Mouse (Mus musculus) liver, embryonic 12.5 days (tissue): ENCODE measurements at regions not wholly inside any gene's neighbourhood (a gene's known extent, or its start where the extent isn't known, plus 50 kb on each side); places are given as distances from the start of the nearest gene placed in this dataset.

Experiments
- ATAC-seq: fragments of 200-750 bp; cut with Nextera tagmentation; 2 replicates; pipeline ENCODE4 v1.8.0; 2017; ENCODE audit warnings: moderate number of reproducible peaks, mild to moderate bottlenecking, moderate library complexity
- H3K27ac ChIP-seq: fragments of 300-500 bp; sonication (generic); 2 replicates; pipeline ENCODE4 v1.5.1; 2016; ENCODE audit warnings: mild to moderate bottlenecking
- H3K27me3 ChIP-seq: fragments of 300-500 bp; sonication (generic); replicated peaks from 2 replicates; pipeline ENCODE4 v1.6.1; 2016; ENCODE audit warnings: mild to moderate bottlenecking, moderate library complexity
- H3K36me3 ChIP-seq: fragments of 300-500 bp; sonication (generic); 2 replicates; pipeline ENCODE4 v1.6.1; 2016; ENCODE audit warnings: mild to moderate bottlenecking, moderate library complexity
- H3K4me1 ChIP-seq: fragments of 300-500 bp; sonication (generic); 2 replicates; pipeline ENCODE4 v1.6.1; 2016
- H3K4me2 ChIP-seq: fragments of 300-500 bp; sonication (generic); 2 replicates; pipeline ENCODE4 v1.6.1; 2016; ENCODE audit warnings: mild to moderate bottlenecking, moderate library complexity
- H3K4me3 ChIP-seq: fragments of 300-500 bp; sonication (generic); 2 replicates; pipeline ENCODE4 v1.5.1; 2016; ENCODE audit warnings: mild to moderate bottlenecking, moderate library complexity
- H3K9ac ChIP-seq: fragments of 300-500 bp; sonication (generic); 2 replicates; pipeline ENCODE4 v1.6.1; 2016; ENCODE audit warnings: mild to moderate bottlenecking, moderate library complexity
- H3K9me3 ChIP-seq: fragments of 300-500 bp; sonication (generic); replicated peaks from 2 replicates; pipeline ENCODE4 v1.6.1; 2016; ENCODE audit warnings: mild to moderate bottlenecking, moderate library complexity
- WGBS: fragments of 180-500 bp; shearing (Covaris S2); methylation state at CpG from one replicate; pipeline ENCODE4 v1.1.7; 2016; ENCODE audit not compliant: insufficient replicate concordance; 5-methylcytosine and 5-hydroxymethylcytosine counted together

DNA sequence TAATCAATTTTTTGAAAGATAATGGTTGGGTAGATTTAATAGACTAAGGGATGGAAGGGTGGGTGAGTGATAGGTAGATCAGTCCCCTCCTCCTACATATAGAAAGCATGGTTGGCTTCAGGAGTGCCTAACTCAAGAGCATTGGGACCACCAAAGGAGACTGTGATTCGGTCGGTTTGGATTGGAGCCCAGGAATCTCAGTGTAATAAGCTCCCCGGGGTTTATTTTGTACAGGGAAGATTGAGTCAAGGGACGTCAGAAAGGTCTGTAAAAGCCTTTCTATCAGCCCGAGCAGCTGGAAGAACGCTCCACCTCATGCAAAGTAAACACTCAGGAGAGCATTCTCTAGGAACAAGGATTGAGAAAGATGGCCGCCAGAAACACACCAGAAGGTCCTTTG is 76.5 kb upstream of the Cops8 start:
- Histone ChIP-seq H3K4me2 (no peak overlapping the region), H3K4me3 (no peak overlapping the region), H3K4me1 (no peaks in the 10 kb centered on the region), H3K36me3 (no peaks in the 10 kb centered on the region), H3K27me3 (no peaks in the 10 kb centered on the region), H3K27ac (no peak overlapping the region), H3K9me3 (no peaks in the 10 kb centered on the region), H3K9ac (no peak overlapping the region)
- ATAC-seq: no peak
- 69% methylated on average over 7 of the region's 7 CpGs for WGBS

DNA sequence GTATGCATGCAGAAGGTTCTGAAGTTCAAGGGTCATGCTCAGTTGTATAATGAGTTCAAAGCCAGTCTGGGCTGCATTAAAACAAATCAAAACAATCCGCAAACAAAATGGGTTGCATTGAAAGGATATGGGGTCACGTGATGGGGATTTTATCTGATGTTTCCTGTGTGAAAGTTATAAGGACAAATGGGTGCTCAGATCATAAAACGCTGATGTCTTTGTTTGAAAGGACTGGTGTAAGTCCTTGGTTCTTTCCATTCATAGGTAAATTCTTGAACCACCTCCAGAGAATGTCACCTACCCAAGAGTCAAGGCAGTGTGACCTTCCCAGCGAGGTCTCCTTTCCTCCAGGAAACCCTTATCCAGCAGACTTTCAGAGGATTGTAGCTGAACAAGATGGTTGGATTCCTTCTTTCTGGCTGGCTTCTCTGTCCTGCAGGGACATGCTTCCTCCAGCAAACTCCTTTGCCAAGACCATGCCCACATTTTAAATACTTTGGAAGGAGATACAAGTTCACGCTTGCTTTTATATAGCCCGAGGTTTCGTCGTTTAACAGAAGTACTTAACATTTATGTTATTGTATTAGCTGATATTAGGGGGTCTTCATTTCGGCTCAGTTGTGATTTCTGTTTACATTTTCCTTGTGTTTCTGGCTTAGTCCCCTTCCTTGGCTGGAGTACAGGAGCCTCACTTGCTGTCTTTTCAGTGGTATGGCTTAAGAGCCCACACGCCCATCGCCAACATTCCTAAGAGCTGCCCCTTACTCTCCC is 74.6 kb upstream of the Cops8 start:
- H3K27ac ChIP-seq: no peak overlapping the region
- H3K9ac ChIP-seq: no peak overlapping the region
- 71% methylated on average over 11 of the region's 11 CpGs for WGBS
- H3K4me2 ChIP-seq: no peak overlapping the region
- H3K4me3 ChIP-seq: no peak overlapping the region
- H3K9me3 ChIP-seq: no peaks in the 10 kb centered on the region
- no peaks in the 10 kb centered on the region for H3K36me3 ChIP-seq
- ATAC-seq: no peak
- H3K27me3 ChIP-seq: no peaks in the 10 kb centered on the region
- H3K4me1 ChIP-seq: no peaks in the 10 kb centered on the region

DNA sequence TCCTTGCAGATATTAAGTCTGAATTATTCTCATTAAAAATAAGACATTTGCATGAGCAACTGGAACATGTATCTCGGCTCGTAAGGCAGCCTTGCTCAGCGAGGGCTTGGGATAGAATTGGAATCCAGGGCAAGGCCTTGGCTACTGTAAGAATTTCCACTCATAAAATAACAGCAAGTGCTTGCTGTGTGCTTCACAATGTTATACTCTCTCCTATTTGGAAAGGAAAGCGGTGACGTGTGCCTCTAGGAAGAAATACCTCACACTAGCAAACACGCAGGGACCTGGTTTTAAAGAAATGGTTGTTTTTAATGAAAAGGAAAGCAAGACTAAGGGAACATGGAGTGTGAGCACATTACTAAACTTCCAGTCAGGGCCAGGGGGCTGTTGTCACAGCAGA is 69.3 kb upstream of the Cops8 start:
- Histone ChIP-seq H3K4me2 (no peak overlapping the region), H3K27me3 (no peaks in the 10 kb centered on the region), H3K4me1 (0 out of 2 replicates have a peak, but pooled peaks cover 2% of the 10 kb centered on the region), H3K4me3 (no peak overlapping the region), H3K9me3 (no peaks in the 10 kb centered on the region), H3K36me3 (no peaks in the 10 kb centered on the region), H3K9ac (no peak overlapping the region), H3K27ac (no peak overlapping the region)
- 87% methylated on average over 6 of the region's 6 CpGs for WGBS
- no peak for ATAC-seq

DNA sequence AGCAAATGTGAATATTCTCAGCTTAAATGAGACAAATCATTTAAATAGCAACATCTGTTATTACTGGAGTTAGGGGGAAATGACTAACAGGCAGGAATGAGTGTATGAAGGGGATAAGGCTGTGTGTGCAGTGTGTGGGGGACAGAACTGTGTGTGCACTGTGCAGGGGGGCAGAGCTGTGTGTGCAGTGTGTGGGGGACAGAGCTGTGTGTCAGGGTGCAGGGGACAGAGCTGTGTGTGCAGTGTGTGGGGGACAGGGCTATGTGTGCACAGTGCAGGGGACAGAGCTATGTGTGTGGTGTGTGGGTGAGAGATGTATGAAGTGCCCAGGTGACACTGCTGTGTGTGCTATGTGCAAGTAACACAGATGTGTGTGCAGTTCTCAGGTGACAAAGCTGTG is 66.7 kb upstream of the Cops8 start:
- Histone ChIP-seq H3K9ac (no peak overlapping the region), H3K27ac (no peak overlapping the region), H3K4me3 (no peak overlapping the region), H3K36me3 (no peaks in the 10 kb centered on the region), H3K4me1 (0 out of 2 replicates have a peak, but pooled peaks cover 2% of the 10 kb centered on the region), H3K27me3 (no peaks in the 10 kb centered on the region), H3K4me2 (no peak overlapping the region), H3K9me3 (peaks cover under 1% of the 10 kb centered on the region; the same call in 1 of the 2 replicates)
- no peak for ATAC-seq

DNA sequence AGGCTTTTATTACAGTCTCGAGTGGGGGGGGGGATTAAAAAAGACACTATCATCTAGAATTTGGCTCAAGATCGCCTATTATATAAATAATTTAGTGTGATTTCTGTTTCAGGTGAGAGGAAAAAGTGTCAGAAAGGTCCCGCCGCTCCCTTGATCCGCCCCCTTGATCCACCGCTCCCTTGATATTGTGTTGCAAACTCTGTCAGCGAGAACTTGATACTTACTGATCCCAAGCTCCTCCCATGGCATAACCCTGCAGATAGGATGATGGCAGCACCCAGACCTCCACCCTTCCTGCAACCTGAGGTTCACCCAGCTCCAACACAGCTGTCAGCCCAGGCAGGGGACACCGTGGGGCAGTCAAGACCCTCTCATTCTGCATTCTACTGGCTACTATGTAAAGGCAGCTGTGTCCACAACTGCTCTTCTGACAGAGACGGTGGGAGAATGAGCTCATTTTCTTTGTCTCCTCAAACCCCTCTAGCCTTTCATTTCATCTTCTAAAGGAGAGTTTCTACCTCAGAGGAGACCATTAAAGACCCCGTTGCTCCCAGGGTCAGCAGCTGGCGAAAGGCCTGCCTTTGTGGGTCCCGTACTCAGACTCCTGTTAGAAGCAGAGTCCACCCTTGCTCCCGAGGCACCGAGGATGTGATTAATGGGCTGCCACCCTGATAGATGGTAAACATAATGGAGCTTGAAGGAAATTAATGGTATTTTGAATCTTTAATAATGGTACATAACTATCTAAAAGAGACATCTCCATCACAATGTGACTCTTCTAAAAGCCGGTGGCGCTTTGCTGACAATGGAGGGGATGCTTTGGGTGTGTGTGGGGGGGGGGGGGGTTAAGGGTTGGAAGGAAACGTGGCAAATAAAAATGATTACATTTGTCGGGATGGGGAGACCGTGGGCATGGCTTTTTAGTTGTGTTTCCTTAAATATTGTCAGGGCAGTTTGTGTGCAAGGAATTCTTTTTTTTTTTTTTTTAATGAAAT is 58.7 kb upstream of the Cops8 start:
- Histone ChIP-seq H3K36me3 (no peaks in the 10 kb centered on the region), H3K9me3 (peaks cover 8% of the 10 kb centered on the region), H3K27me3 (no peaks in the 10 kb centered on the region), H3K4me1 (no peaks in the 10 kb centered on the region), H3K9ac (no peak overlapping the region), H3K4me2 (no peak overlapping the region), H3K4me3 (no peak overlapping the region), H3K27ac (no peak overlapping the region)
- no peak for ATAC-seq
- 48% methylated on average over 19 of the region's 19 CpGs for WGBS

DNA sequence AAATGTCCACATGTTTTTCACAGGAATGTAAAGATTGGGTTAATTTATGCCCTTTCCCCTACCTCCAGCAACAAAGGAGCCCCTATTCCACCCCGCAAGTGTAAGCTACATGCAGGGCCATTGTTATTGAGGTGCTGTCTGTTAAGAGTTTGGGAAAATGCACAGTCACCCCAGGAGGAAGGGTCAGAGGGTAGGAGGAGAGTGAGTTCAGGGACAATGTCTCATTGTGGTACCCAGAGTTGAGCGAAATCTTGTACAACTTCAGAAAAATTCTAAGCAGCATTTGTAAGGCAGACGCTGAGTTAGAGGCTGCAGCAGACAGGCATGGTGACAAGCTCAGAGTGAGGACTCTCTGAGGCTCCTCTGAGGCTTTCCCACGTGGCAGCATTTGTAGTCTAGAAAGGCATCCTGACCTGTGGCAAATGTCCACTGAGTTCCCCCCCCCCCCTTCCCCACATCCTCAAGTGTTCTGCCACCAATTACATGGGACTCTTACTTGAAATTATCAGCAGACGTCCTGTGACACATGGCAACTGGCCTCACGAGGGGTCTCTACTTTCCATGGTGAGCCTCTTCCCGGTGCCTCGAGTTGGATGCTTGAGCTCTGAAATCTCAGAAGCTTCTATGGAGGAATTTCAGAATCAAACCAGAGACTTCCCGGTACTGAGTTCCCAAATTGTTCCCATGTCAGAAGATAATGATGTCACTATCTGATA is 57.8 kb upstream of the Cops8 start:
- 55% methylated on average over 9 of the region's 9 CpGs for WGBS
- Histone ChIP-seq H3K9me3 (peaks cover 8% of the 10 kb centered on the region), H3K27ac (no peak overlapping the region), H3K9ac (no peak overlapping the region), H3K36me3 (no peaks in the 10 kb centered on the region), H3K27me3 (no peaks in the 10 kb centered on the region), H3K4me1 (no peaks in the 10 kb centered on the region), H3K4me3 (no peak overlapping the region), H3K4me2 (no peak overlapping the region)
- no peak for ATAC-seq

DNA sequence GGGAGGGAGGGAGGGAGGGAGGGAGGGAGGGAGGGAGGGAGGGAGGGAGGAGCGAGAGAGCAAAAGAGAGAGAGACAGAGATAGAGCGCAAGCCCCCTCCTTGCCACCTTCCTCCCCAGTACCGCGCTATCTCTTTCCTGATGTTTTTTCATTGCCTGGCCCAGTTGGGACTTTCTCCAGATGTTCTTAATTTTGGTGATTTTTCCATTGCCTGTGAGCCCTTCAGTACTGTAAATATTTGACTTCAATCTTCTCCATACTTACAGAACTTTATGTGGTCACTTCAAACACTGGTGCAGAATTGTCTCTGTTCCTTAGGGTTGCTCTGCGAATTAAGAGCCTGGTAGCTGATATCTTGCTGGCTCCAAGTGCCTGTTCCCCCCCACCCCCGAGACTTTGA is 50.1 kb upstream of the Cops8 start:
- no peak overlapping the region for H3K9ac ChIP-seq
- H3K36me3 ChIP-seq: no peaks in the 10 kb centered on the region
- 71% methylated on average over 5 of the region's 6 CpGs for WGBS
- no peaks in the 10 kb centered on the region for H3K4me1 ChIP-seq
- ATAC-seq: no peak
- no peak overlapping the region for H3K4me2 ChIP-seq
- no peaks in the 10 kb centered on the region for H3K27me3 ChIP-seq
- H3K9me3 ChIP-seq: 0 out of 2 replicates have a peak, but pooled peaks cover 4% of the 10 kb centered on the region
- no peak overlapping the region for H3K27ac ChIP-seq
- H3K4me3 ChIP-seq: no peak overlapping the region
